Mouse (Mus musculus): Measurements from ENCODE around the gene Ppm1l. TPM values are rescaled to one million over a fixed set of nuclear protein-coding genes. Genes with fewer than 3 reads are reported as not detected.

The Ppm1l gene
- polyA plus RNA-seq, 1 experiment: 6.8 TPM

- no peaks in the 10 kb centered on the region for H3K27me3 ChIP-seq (ENCODE audit: control insufficient read depth, insufficient read depth, insufficient read length)
- no peaks in the 10 kb centered on the region for H3K79me2 ChIP-seq (ENCODE audit: control insufficient read depth, insufficient read depth)
- TF ChIP-seq CEBPB (IDR thresholded peaks at IDR 0.05; ENCODE audit: insufficient read depth, poor library complexity, severe bottlenecking) (no peak), TCF12 (IDR thresholded peaks at IDR 0.05; ENCODE audit: insufficient read depth, poor library complexity, severe bottlenecking) (no peak), POLR2A (IDR thresholded peaks at IDR 0.05; ENCODE audit: insufficient read length, low read depth) (no peak), E2F4 (IDR thresholded peaks at IDR 0.05; ENCODE audit: insufficient read depth) (no peak), USF1 (IDR thresholded peaks at IDR 0.05; ENCODE audit: low read depth) (no peak), MAX (IDR thresholded peaks at IDR 0.05; ENCODE audit: low read depth) (no peak), MYOD1 (IDR thresholded peaks at IDR 0.05; ENCODE audit: control insufficient read depth in 1 of 3, insufficient read length in 2 of 3, low read depth in 2 of 3) (no peak), POLR2AphosphoS2 (IDR thresholded peaks at IDR 0.05; ENCODE audit: insufficient read length, low read depth) (no peak), TCF3 (IDR thresholded peaks at IDR 0.05; ENCODE audit: insufficient read length, low read depth) (no peak), MYOG (IDR thresholded peaks at IDR 0.05; ENCODE audit: control insufficient read depth in 1 of 3, insufficient read depth in 1 of 3, insufficient read length in 2 of 3, low read depth in 2 of 3) (no peak), REST (IDR thresholded peaks at IDR 0.05; ENCODE audit: insufficient read depth, insufficient read length) (no peak), SRF (IDR thresholded peaks at IDR 0.05; ENCODE audit: control insufficient read depth, insufficient read length, low read depth) (no peak)
- H3ac ChIP-seq (ENCODE audit: control insufficient read depth, insufficient read length): no peak overlapping the region
- no peak overlapping the region for H3K4me3 ChIP-seq
- no peaks in the 10 kb centered on the region for H3K36me3 ChIP-seq (ENCODE audit: control insufficient read depth, insufficient read depth)
- no peak overlapping the region for H3K4me2 ChIP-seq (ENCODE audit: low read depth)
These were observed 110.6 kb downstream of the Ppm1l start for GRCm38 (mm10) chr3:69427259-69427658.

GRCm38 (mm10) chr3:69428221-69428620, 111.6 kb downstream of the Ppm1l start:
- no peaks in the 10 kb centered on the region for H3K79me2 ChIP-seq (ENCODE audit: control insufficient read depth, insufficient read depth)
- no peak for TF ChIP-seq REST (IDR thresholded peaks at IDR 0.05; ENCODE audit: insufficient read depth, insufficient read length)
- TF ChIP-seq POLR2A (IDR thresholded peaks at IDR 0.05; ENCODE audit: insufficient read length, low read depth): no peak
- no peak for TF ChIP-seq MYOD1 (IDR thresholded peaks at IDR 0.05; ENCODE audit: control insufficient read depth in 1 of 3, insufficient read length in 2 of 3, low read depth in 2 of 3)
- TF ChIP-seq POLR2AphosphoS2 (IDR thresholded peaks at IDR 0.05; ENCODE audit: insufficient read length, low read depth): no peak
- no peak for TF ChIP-seq TCF3 (IDR thresholded peaks at IDR 0.05; ENCODE audit: insufficient read length, low read depth)
- TF ChIP-seq TCF12 (IDR thresholded peaks at IDR 0.05; ENCODE audit: insufficient read depth, poor library complexity, severe bottlenecking): no peak
- TF ChIP-seq MAX (IDR thresholded peaks at IDR 0.05; ENCODE audit: low read depth): no peak
- no peak for TF ChIP-seq E2F4 (IDR thresholded peaks at IDR 0.05; ENCODE audit: insufficient read depth)
- TF ChIP-seq SRF (IDR thresholded peaks at IDR 0.05; ENCODE audit: control insufficient read depth, insufficient read length, low read depth): no peak
- TF ChIP-seq USF1 (IDR thresholded peaks at IDR 0.05; ENCODE audit: low read depth): no peak
- no peak for TF ChIP-seq CEBPB (IDR thresholded peaks at IDR 0.05; ENCODE audit: insufficient read depth, poor library complexity, severe bottlenecking)
- TF ChIP-seq MYOG (IDR thresholded peaks at IDR 0.05; ENCODE audit: control insufficient read depth in 1 of 3, insufficient read depth in 1 of 3, insufficient read length in 2 of 3, low read depth in 2 of 3): no peak
- H3K27me3 ChIP-seq (ENCODE audit: control insufficient read depth, insufficient read depth, insufficient read length): no peaks in the 10 kb centered on the region
- H3K36me3 ChIP-seq (ENCODE audit: control insufficient read depth, insufficient read depth): no peaks in the 10 kb centered on the region
- H3K4me2 ChIP-seq (ENCODE audit: low read depth): no peak overlapping the region
- no peak overlapping the region for H3ac ChIP-seq (ENCODE audit: control insufficient read depth, insufficient read length)
- H3K4me3 ChIP-seq: no peak overlapping the region

GRCm38 (mm10) chr3:69429319-69429718, 112.7 kb downstream of the Ppm1l start:
- H3K4me2 ChIP-seq (ENCODE audit: low read depth): no peak overlapping the region

GRCm38 (mm10) chr3:69433580-69433979, 116.9 kb downstream of the Ppm1l start:
- TF ChIP-seq POLR2A (IDR thresholded peaks at IDR 0.05; ENCODE audit: insufficient read length, low read depth) (no peak), TCF12 (IDR thresholded peaks at IDR 0.05; ENCODE audit: insufficient read depth, poor library complexity, severe bottlenecking) (no peak), REST (IDR thresholded peaks at IDR 0.05; ENCODE audit: insufficient read depth, insufficient read length) (no peak)
- H3K4me3 ChIP-seq: no peak overlapping the region

More at GRCm38 (mm10) chr3:69429319-69429718, 112.7 kb downstream of the Ppm1l start:
- no peak for TF ChIP-seq USF1 (IDR thresholded peaks at IDR 0.05; ENCODE audit: low read depth)
- TF ChIP-seq REST (IDR thresholded peaks at IDR 0.05; ENCODE audit: insufficient read depth, insufficient read length): no peak
- TF ChIP-seq MYOG (IDR thresholded peaks at IDR 0.05; ENCODE audit: control insufficient read depth in 1 of 3, insufficient read depth in 1 of 3, insufficient read length in 2 of 3, low read depth in 2 of 3): no peak
- TF ChIP-seq MYOD1 (IDR thresholded peaks at IDR 0.05; ENCODE audit: control insufficient read depth in 1 of 3, insufficient read length in 2 of 3, low read depth in 2 of 3): no peak
- no peak for TF ChIP-seq TCF12 (IDR thresholded peaks at IDR 0.05; ENCODE audit: insufficient read depth, poor library complexity, severe bottlenecking)
- no peak for TF ChIP-seq TCF3 (IDR thresholded peaks at IDR 0.05; ENCODE audit: insufficient read length, low read depth)
- TF ChIP-seq CEBPB (IDR thresholded peaks at IDR 0.05; ENCODE audit: insufficient read depth, poor library complexity, severe bottlenecking): no peak
- no peak for TF ChIP-seq POLR2A (IDR thresholded peaks at IDR 0.05; ENCODE audit: insufficient read length, low read depth)
- TF ChIP-seq MAX (IDR thresholded peaks at IDR 0.05; ENCODE audit: low read depth): no peak
- TF ChIP-seq E2F4 (IDR thresholded peaks at IDR 0.05; ENCODE audit: insufficient read depth): no peak
- Histone ChIP-seq H3ac (ENCODE audit: control insufficient read depth, insufficient read length) (no peak overlapping the region), H3K79me2 (ENCODE audit: control insufficient read depth, insufficient read depth) (no peaks in the 10 kb centered on the region), H3K4me3 (no peak overlapping the region), H3K36me3 (ENCODE audit: control insufficient read depth, insufficient read depth) (no peaks in the 10 kb centered on the region), H3K27me3 (ENCODE audit: control insufficient read depth, insufficient read depth, insufficient read length) (no peaks in the 10 kb centered on the region)

More at GRCm38 (mm10) chr3:69433580-69433979, 116.9 kb downstream of the Ppm1l start:
- no peaks in the 10 kb centered on the region for H3K27me3 ChIP-seq (ENCODE audit: control insufficient read depth, insufficient read depth, insufficient read length)
- H3K36me3 ChIP-seq (ENCODE audit: control insufficient read depth, insufficient read depth): no peaks in the 10 kb centered on the region
- H3ac ChIP-seq (ENCODE audit: control insufficient read depth, insufficient read length): no peak overlapping the region
- H3K4me2 ChIP-seq (ENCODE audit: low read depth): no peak overlapping the region
- H3K79me2 ChIP-seq (ENCODE audit: control insufficient read depth, insufficient read depth): no peaks in the 10 kb centered on the region

Data from myocyte (in vitro differentiated cells).